Mouse (Mus musculus) ES-E14 (cell line): Measurements from ENCODE around the gene Pan2.

Source experiments
- CHD2 ChIP-seq: IDR thresholded peaks from 2 replicates; pipeline ENCODE4 v1.6.1; 2014; ENCODE audit warnings: mild to moderate bottlenecking, low read depth, low read length, inconsistent platforms
- HCFC1 ChIP-seq: IDR thresholded peaks from 2 replicates; pipeline ENCODE4 v1.6.1; 2012; ENCODE audit warnings: low read length, inconsistent platforms, borderline replicate concordance; ENCODE audit not compliant: insufficient read depth
- MAFK ChIP-seq: IDR thresholded peaks from 2 replicates; pipeline ENCODE4 v1.6.1; 2014; ENCODE audit warnings: mild to moderate bottlenecking, low read depth, low read length, inconsistent platforms; ENCODE audit not compliant: insufficient read depth

GRCm38 (mm10) chr10:128297622-128298021 lies 5.5 kb upstream of the Pan2 start:
- TF ChIP-seq MAFK (no peak), HCFC1 (no peak), CHD2 (no peak)
